Comparison of ENCODE assay signal across 10 mouse cellular contexts in the genomic region with DNA sequence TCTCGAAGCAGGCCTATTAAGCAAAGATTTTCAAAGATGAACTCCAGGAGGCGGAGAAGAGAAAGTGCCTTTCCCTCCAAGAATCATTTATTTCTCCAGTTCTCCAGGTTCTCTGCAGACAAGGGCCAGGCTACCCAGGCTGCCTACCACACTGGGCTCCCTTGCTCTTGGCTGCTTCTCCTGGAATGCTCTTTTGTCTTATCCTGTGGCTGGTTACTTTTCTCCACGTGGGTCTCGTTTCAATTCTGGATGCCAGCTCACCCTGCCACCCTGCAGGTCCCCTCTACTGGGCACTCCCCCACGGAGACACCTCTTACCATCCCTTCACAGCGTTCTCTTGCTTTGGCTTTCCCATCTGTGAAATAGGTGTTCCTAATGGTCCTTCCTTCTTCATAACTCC.
DNase-seq lines count a peak whose midpoint lies in the region; ATAC-seq and TF ChIP-seq lines count a peak whose summit lies in the region.
"Had no signal": no experiment of that assay in that cellular context is flagged by ENCODE, and none has a peak within 500 bp of the region (broad histone marks: within the 10 kb centered on the region; RNA-seq: fewer than 3 reads in every experiment).

No protein-coding gene starts in this region.

- WGBS in heart, embryonic 10.5 days = 66% methylated on average over 6 of the region's 6 CpGs
- 42% methylated on average over 6 of the region's 6 CpGs for WGBS in embryonic facial prominence, embryonic 14.5 days
- WGBS in heart, postnatal 0 days = 53% methylated on average over 6 of the region's 6 CpGs
- 54% methylated on average over 6 of the region's 6 CpGs for WGBS in midbrain, embryonic 16.5 days

- TF ChIP-seq CTCF in heart, postnatal 0 days (IDR thresholded peaks at IDR 0.05; ENCODE audit: low read depth) = no peak

- H3K9ac ChIP-seq in embryonic facial prominence, embryonic 14.5 days (ENCODE audit: low read depth, low read length) = no peak overlapping the region
- H3K9ac ChIP-seq in heart, postnatal 0 days (replicated peaks; ENCODE audit: low read depth, low read length) = no peak overlapping the region
- no peak overlapping the region for H3K9ac ChIP-seq in midbrain, embryonic 16.5 days (ENCODE audit: low read depth, low read length)

- peak overlapping the region; percentile 79 for H3K27ac ChIP-seq in heart, embryonic 10.5 days
- H3K27ac ChIP-seq in embryonic facial prominence, embryonic 14.5 days (replicated peaks; ENCODE audit: low read depth, low read length) = peak overlapping the region; percentile 46
- peak overlapping the region; percentile 57 for H3K27ac ChIP-seq in heart, postnatal 0 days (ENCODE audit: low read depth)
- H3K27ac ChIP-seq in midbrain, embryonic 16.5 days (ENCODE audit: low read length) = peak overlapping the region; percentile 63

- ATAC-seq in embryonic facial prominence, embryonic 14.5 days (ENCODE audit: low read depth) = peak; percentile 20; the same call in 1 of the 2 replicates
- ATAC-seq in heart, postnatal 0 days (ENCODE audit: insufficient read depth, low read depth) = no peak
- no peak for ATAC-seq in midbrain, embryonic 16.5 days
- no peak for ATAC-seq in cerebellum, adult (ENCODE audit: insufficient number of reproducible peaks, low FRiP score, low TSS enrichment)
- ATAC-seq: CD4-positive, CD25-positive, alpha-beta regulatory T cell, adult 4 months; intestine, embryonic 16.5 days had no signal

- H3K4me2 ChIP-seq in embryonic facial prominence, embryonic 14.5 days (ENCODE audit: low read depth, low read length) = no peak overlapping the region
- no peak overlapping the region for H3K4me2 ChIP-seq in heart, postnatal 0 days (ENCODE audit: low read depth, low read length)
- H3K4me2 ChIP-seq in midbrain, embryonic 16.5 days (ENCODE audit: low read length) = no peak overlapping the region

- H3K27me3 ChIP-seq in heart, embryonic 10.5 days (ENCODE audit: insufficient read depth, poor library complexity, severe bottlenecking) = no peaks in the 10 kb centered on the region
- H3K27me3 ChIP-seq in embryonic facial prominence, embryonic 14.5 days (replicated peaks; ENCODE audit: control insufficient read depth, insufficient read depth, low read length) = no peaks in the 10 kb centered on the region
- no peaks in the 10 kb centered on the region for H3K27me3 ChIP-seq in heart, postnatal 0 days (ENCODE audit: control insufficient read depth, insufficient read depth, low read length)
- H3K27me3 ChIP-seq in midbrain, embryonic 16.5 days (ENCODE audit: control insufficient read depth, insufficient read depth, low read depth, low read length) = no peaks in the 10 kb centered on the region

- TF ChIP-seq EP300 in heart, postnatal 0 days (IDR thresholded peaks at IDR 0.05; ENCODE audit: low read depth) = no peak

- no peak overlapping the region for H3K4me3 ChIP-seq in heart, embryonic 10.5 days
- no peak overlapping the region for H3K4me3 ChIP-seq in embryonic facial prominence, embryonic 14.5 days (ENCODE audit: low read depth, low read length)
- H3K4me3 ChIP-seq in heart, postnatal 0 days (ENCODE audit: low read depth, low read length) = no peak overlapping the region
- no peak overlapping the region for H3K4me3 ChIP-seq in midbrain, embryonic 16.5 days (ENCODE audit: low read depth, low read length)

- DNase-seq in heart, embryonic 10.5 days (ENCODE audit: low spot score) = no peak
- no peak for DNase-seq in heart, adult 8-10 months (ENCODE audit: low spot score)
- DNase-seq in embryonic facial prominence, embryonic 14.5 days (ENCODE audit: low spot score) = no peak
- no peak for DNase-seq in heart, postnatal 0 days (ENCODE audit: low spot score)
- no peak for DNase-seq in natural killer cell, adult 2 months (ENCODE audit: low spot score in 2 of 2)
- DNase-seq: gastrocnemius, postnatal 25 days had no signal

- peaks cover 52% of the 10 kb centered on the region for H3K4me1 ChIP-seq in heart, embryonic 10.5 days
- H3K4me1 ChIP-seq in embryonic facial prominence, embryonic 14.5 days (ENCODE audit: control insufficient read depth, insufficient read depth, low read length) = peaks cover 16% of the 10 kb centered on the region
- H3K4me1 ChIP-seq in heart, postnatal 0 days (ENCODE audit: control insufficient read depth, insufficient read depth) = peaks cover 30% of the 10 kb centered on the region
- H3K4me1 ChIP-seq in midbrain, embryonic 16.5 days (ENCODE audit: control insufficient read depth, insufficient read depth, low read length) = peaks cover 6% of the 10 kb centered on the region; the same call in 1 of the 2 replicates

- no peaks in the 10 kb centered on the region for H3K36me3 ChIP-seq in heart, embryonic 10.5 days
- H3K36me3 ChIP-seq in embryonic facial prominence, embryonic 14.5 days (ENCODE audit: control insufficient read depth, insufficient read depth, low read length) = no peaks in the 10 kb centered on the region
- no peaks in the 10 kb centered on the region for H3K36me3 ChIP-seq in heart, postnatal 0 days (replicated peaks; ENCODE audit: control insufficient read depth, insufficient read depth, low read length)
- no peaks in the 10 kb centered on the region for H3K36me3 ChIP-seq in midbrain, embryonic 16.5 days (ENCODE audit: control insufficient read depth, insufficient read depth, low read length)

- H3K9me3 ChIP-seq in heart, embryonic 10.5 days = no peaks in the 10 kb centered on the region
- H3K9me3 ChIP-seq in embryonic facial prominence, embryonic 14.5 days (ENCODE audit: control insufficient read depth, low read length) = no peaks in the 10 kb centered on the region
- no peaks in the 10 kb centered on the region for H3K9me3 ChIP-seq in heart, postnatal 0 days (replicated peaks; ENCODE audit: control insufficient read depth, low read length)
- H3K9me3 ChIP-seq in midbrain, embryonic 16.5 days (replicated peaks; ENCODE audit: control insufficient read depth, low read length, poor library complexity, severe bottlenecking) = no peaks in the 10 kb centered on the region
